Mouse (Mus musculus) gastrocnemius, postnatal 10 days (tissue): ENCODE measurements at regions not wholly inside any gene's neighbourhood (a gene's known extent, or its start where the extent isn't known, plus 50 kb on each side); places are given as distances from the start of the nearest gene placed in this dataset.

Experiments
- DNase-seq: peaks from one replicate; pipeline ENCODE4 v3.0.0; 2021; ENCODE audit warnings: mixed read lengths

GRCm38 (mm10) chr2:61221157-61221556 lies 258.2 kb upstream of the Rbms1 start:
- no peak for DNase-seq

- no peak for DNase-seq
These were observed 251.0 kb upstream of the Rbms1 start for GRCm38 (mm10) chr2:61213951-61214350.

GRCm38 (mm10) chr2:61201387-61201786 lies 238.4 kb upstream of the Rbms1 start:
- no peak for DNase-seq

DNA sequence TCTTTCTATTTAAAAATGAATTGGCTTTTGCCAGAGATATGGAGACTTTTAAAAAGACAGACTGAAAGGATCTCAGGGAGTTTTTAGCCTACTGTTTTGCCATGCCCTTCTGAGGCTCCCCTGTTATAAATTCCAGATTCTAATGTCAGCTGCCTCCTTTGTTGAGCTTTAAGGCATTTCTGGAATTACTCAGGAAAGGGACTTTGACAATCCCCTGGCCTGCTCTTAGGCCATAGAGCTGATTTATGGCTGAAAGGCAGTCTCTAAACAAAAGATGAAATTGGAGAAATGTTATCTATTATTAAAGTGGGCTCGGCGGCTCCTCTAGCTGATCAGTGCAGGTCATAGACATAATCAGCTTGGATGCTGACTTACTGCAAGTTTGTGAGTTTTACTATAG lies 231.0 kb upstream of the Rbms1 start:
- no peak for DNase-seq

- DNase-seq = no peak
These were observed 219.5 kb upstream of the Rbms1 start for GRCm38 (mm10) chr2:61182424-61182979.

DNA sequence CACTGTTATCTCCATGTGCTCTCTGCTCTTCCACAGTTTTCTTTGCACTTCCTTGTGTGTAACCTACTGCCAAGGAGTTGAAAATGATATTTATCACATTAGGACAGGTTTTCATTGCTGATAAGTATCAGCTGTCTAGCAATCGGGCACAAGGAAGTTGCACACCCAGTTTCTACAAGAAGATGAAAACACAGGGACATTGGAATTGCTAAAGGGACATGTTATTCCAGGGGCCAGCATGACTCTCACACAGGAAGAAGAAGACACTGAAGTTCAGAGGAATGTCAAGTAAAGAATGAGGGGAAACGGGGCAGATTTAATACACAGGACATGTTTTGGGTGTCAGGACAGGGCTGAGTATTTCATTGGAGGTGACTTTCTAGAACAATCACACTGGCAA lies 214.8 kb upstream of the Rbms1 start:
- DNase-seq = no peak

DNA sequence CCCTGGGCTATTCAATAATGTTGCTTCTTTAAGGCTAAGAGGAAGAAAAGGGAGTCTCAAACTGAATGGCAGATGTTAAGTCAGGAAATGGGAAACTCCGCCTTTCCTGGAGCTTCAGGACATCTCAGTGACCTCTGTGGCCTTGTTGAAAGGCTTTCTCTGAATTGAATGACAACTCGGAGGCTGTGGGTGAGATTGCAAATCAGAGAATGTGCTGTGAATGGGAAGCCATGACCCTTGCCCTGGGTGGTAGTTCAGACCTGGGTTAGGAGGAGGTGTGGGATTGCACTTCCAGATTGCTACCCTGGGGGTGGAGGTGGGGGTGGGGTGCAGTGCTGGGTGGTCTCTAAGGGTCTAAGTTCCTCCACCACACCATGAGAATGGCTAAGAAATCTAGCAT lies 213.8 kb upstream of the Rbms1 start:
- no peak for DNase-seq

DNA sequence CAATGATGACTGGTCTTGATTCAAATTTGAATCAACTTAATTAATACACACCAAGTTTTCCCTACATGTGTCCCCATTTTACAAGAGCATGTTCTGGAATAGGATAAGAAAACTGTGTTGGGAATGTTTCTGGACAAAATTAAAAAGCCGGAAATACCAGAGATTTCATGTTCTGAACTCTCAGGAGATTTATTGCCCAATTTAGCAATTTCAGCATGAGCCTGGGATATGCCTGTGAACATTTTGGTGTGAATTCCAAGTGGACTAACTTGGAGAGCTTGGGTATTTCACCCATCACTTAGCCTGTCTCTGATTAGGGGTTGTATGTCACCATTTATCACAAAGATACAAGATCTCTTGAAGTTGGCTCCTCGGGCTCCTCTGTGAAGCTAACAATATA lies 210.6 kb upstream of the Rbms1 start:
- DNase-seq = no peak

DNA sequence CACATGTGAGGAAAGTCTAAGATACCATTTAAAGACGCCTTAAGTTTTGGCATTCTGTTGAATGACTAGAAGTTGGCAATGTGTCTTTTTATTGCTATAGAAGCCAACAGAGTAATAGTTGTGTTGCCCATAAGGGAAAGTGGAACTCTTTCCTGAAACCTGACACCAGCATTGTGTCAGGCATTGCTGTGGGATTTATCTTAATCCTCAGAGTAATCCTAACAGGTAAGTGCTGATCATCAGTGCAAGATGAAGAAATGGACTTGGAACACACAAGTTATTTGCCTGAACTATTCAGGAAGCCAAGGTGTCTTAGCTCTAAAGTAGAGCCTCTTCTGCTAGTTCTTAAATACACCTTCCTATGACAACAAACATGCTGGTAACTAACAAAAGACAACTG lies 198.3 kb upstream of the Rbms1 start:
- DNase-seq = no peak

- DNase-seq = no peak
These were observed 196.8 kb upstream of the Rbms1 start for GRCm38 (mm10) chr2:61159761-61160160.

GRCm38 (mm10) chr2:61138998-61139631 lies 176.1 kb upstream of the Rbms1 start:
- peak; percentile 24 for DNase-seq

DNA sequence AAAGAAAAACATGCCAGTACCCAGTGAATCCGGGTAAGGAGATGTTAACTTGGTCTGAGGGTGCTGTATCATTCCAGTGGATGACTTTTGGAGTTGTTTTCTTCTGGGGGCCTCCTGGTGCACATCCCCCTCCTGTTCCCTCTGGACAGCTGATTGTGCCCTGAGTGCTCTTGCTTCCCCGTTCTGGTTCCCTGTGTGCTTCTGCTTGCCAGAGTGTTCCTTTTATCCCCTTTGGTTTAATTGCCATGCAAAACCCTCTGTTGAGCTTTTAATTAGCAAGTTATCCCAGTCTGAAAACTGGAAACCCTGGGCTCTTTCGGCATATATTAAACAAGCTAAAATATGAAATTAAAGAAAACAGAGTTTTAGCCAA lies 175.6 kb upstream of the Rbms1 start:
- peak; percentile 9 for DNase-seq

DNA sequence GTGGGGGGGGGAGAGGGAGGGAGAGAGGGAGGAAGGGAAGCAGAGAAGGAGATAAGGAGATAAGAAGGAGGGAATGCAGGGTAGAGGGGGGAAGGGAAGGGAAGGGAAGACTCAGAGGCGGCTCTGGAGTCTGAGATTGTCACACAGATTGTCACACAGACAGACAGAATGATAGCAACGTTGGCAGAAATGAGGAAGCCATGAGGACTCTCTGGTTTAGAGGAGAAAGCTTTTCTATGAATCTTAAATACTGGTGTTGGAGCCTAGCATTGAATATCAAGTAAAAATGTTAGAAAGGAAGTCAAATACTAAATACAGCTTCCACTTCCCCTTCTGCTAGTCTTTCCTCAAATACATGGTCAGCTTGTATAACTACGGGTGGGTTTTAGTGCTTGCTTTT lies 174.4 kb upstream of the Rbms1 start:
- DNase-seq = no peak

GRCm38 (mm10) chr2:61136926-61137325 lies 173.9 kb upstream of the Rbms1 start:
- no peak for DNase-seq

DNA sequence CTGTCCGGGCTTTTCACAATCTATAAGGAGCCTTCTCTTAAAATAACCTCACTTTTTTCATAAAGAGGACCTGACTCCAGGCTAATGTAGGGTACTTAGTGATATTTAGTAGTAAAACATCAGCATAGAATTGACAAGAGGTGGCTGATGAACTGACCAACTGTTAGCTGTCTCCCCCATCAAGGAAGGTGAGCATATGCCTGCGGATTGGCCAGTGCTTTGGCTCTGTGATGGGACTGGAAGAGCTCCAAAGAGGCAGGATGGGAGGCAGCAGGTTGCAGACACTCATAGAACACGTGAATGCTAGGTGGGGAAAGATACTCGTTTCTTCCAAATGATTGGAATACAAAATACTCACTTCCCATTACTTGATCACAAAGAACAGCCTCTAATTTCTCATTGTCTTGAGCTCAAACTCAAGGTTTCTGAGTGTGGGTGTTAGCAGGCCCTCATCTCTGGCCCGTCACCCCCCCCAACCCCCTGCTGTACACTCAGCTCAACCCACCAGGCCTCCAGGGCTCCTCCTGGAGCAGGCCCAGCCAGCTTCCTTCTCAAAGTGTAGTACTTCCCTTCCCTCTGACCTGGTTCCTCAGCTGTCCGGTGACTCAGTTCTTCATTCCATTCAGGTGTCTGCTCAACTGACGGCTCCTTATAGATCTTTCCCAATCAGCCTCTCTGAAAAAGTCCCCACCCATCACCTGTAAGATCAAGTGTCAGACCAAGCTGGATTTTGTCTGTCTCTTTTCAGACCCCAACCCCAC lies 160.2 kb upstream of the Rbms1 start:
- DNase-seq = no peak

- DNase-seq = no peak
These were observed 158.3 kb upstream of the Rbms1 start for GRCm38 (mm10) chr2:61121281-61121680.

DNA sequence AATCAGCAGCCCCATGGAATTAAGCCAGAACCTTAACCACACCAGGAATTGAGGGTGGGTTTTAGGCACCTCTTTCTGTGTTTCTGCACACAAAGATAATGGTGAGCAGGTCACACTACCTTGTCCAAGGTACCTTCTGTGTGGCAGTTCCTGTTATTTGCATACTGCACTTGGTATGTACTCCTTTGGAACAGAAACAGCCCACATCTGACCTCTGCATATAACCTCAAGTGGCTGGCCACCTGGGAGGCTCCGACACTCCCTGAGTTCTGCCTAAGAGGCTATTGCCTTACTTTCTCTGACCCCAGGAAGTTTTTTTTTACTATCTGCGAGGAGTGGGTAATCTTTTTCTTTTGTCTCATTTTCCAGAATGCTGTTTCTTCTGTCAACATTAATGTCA lies 151.6 kb upstream of the Rbms1 start:
- DNase-seq = no peak

DNA sequence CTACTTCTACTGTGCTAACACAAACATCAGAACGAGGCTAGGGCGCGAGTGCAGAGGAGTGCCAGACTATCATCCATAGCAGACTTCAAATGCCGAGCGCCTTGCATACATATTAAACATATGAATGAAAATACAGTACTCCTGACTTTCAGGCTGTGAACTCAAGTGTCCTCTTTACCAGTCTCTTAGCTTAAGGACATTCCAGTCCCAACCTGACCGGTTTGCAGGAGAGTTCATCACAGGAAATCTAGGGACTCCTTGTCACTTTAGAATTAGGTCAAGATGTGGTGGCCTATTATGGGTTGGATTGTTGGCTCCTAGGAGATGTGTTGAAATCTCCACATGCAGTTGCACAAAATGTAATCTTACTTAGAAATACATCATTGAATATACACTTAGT lies 150.9 kb upstream of the Rbms1 start:
- DNase-seq = no peak

DNA sequence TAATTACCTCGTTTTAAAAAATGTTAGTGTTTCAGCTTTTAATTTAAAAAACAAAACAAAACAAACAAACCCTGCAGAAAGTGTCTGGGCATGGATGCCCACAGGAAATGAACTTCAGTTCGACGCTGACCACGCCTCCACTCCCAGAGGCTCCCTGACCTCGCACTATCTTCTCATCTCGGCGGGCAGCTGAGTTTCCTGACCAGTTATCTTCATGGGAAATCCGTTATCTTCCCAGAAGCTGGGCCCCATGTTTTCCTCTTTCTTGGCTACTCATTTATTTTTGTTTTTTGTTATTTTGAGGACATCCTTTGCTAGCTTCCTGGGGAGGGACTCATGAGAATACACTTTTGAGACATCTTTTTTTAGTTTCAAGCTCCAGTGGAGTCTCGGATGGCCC lies 147.6 kb upstream of the Rbms1 start:
- DNase-seq = no peak

- no peak for DNase-seq
These were observed 146.6 kb upstream of the Rbms1 start for GRCm38 (mm10) chr2:61109564-61109963.

DNA sequence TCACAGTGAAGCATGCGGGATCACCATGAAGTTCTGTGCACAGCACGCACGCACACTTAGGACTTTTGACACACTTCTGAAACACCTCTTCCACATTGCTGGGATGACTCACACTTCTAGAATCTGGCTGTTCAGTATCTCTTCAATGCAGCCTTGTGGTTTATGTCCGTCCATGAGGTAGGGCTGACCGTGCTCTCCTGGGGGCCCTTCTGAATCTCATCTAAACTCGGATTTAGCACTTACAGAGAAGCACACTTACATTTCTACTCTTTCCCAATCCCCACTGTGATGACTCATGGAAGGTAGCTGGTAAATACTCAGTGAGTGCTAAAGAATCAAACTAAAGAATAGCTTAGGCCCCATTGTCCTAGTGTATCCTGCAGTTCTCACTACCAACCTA lies 142.2 kb upstream of the Rbms1 start:
- no peak for DNase-seq

- DNase-seq = no peak
These were observed 137.9 kb upstream of the Rbms1 start for GRCm38 (mm10) chr2:61100854-61101253.

GRCm38 (mm10) chr2:61088501-61088900 lies 125.5 kb upstream of the Rbms1 start:
- DNase-seq = no peak

DNA sequence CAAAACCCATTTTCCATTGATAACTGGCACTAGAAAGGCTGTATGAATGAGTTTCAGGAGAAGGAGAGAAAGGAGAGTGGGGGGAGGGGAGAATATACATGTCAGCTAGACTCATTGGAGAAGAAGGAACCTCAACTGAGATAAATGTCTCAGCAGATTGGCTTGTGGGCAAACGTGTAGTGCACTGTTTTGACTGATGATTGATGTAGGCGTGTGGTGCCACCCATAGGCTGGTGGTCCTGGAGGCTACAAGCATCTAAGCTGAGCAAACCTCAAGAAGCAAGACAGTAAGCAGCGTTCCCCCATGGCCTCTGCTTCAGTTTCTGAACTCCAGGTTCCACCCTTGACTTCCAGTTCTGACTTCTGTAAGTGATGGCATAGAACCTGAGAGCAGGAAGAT lies 121.8 kb upstream of the Rbms1 start:
- DNase-seq = no peak
